Mouse (Mus musculus): ENCODE measurements around the gene Derl2. TPM values are rescaled to one million over a fixed set of nuclear protein-coding genes. Genes with fewer than 3 reads are reported as not detected.

Gene Derl2
- polyA plus RNA-seq, 1 experiment from 2014 or later = 35.2 TPM

DNA sequence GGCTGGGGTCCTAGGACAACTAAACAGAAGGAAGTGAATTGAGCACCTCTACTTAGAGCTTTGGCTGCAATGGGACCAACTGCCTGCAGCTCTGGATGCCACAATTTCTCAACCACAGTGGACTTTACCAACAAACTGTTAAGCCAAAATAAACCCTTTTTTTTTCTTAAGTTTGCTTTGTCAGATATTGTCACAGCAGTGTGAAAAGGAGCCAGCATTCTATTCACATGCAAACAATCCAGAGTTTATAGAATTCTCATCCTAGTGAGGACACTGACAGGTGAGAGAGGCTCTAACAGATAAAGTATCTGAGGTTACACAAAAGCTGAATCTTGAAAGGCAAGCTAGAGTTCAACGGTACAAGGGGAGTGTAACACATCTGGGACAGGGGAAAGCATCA lies 2.6 kb downstream of the Derl2 start:
- H3K4me1 ChIP-seq (replicated peaks) = peaks cover 24% of the 10 kb centered on the region
- H3K4me3 ChIP-seq = no peak overlapping the region
- H3K27ac ChIP-seq (ENCODE audit: poor library complexity, severe bottlenecking) = no peak overlapping the region
- H3K27me3 ChIP-seq (replicated peaks) = no peaks in the 10 kb centered on the region
- no peak overlapping the region for H3K9ac ChIP-seq
- 86% methylated on average over 1 of the region's 1 CpGs for WGBS
- no peak overlapping the region for H3K4me2 ChIP-seq
- H3K36me3 ChIP-seq = peaks cover 22% of the 10 kb centered on the region
- no peak for ATAC-seq (ENCODE audit: insufficient number of reproducible peaks, low FRiP score)
- H3K9me3 ChIP-seq (replicated peaks) = no peaks in the 10 kb centered on the region

DNA sequence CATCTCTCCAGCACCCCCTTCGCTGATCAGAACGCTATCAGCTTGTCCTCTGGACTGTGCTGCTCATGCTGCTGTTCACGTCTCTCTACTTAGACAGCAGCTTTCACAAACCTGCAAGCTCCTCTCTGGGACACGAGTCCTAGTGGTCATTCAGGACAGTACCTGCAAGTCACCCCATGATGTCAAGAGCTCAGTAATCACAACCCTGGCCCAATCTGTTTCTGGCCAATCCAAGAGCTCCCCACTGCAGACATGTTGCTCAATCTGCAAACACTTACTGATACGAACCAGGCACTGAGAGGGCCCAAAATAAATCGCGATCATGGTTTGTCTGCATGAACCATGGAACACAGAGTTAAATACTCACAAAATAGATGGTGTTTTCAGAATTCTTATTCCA lies 6.9 kb downstream of the Derl2 start:
- ATAC-seq (ENCODE audit: insufficient number of reproducible peaks, low FRiP score) = no peak
- WGBS = 84% methylated on average over 7 of the region's 7 CpGs
- no peak overlapping the region for H3K4me2 ChIP-seq
- no peaks in the 10 kb centered on the region for H3K9me3 ChIP-seq (replicated peaks)
- H3K36me3 ChIP-seq = peaks cover 53% of the 10 kb centered on the region
- H3K9ac ChIP-seq = no peak overlapping the region
- H3K4me1 ChIP-seq (replicated peaks) = peaks cover 8% of the 10 kb centered on the region; the same call in 1 of the 2 replicates
- H3K27ac ChIP-seq (ENCODE audit: poor library complexity, severe bottlenecking) = no peak overlapping the region
- H3K4me3 ChIP-seq = no peak overlapping the region
- no peaks in the 10 kb centered on the region for H3K27me3 ChIP-seq (replicated peaks)

DNA sequence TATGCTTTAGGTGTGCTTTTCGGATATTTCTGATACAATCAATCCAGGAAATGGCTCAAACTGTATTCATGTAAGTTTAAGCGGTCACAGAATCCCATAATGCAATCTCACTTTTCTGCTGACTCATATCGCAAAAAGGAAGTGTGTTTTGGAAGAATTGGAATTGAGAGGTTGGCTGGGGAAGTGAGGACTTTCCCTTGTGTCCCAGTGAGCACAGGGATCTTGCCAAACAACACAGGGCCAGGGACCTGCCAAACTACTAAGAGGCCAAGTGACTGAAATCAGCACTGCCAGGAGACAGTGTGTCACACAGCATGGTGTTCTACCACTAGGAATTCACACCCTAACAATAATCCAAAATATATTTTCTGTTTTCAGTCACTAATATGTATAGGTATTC lies 11.3 kb downstream of the Derl2 start:
- H3K9me3 ChIP-seq (replicated peaks) = no peaks in the 10 kb centered on the region
- no peak for ATAC-seq (ENCODE audit: insufficient number of reproducible peaks, low FRiP score)
- no peak overlapping the region for H3K27ac ChIP-seq (ENCODE audit: poor library complexity, severe bottlenecking)
- H3K4me1 ChIP-seq (replicated peaks) = peaks cover 4% of the 10 kb centered on the region
- H3K9ac ChIP-seq = no peak overlapping the region
- 80% methylated on average over 3 of the region's 3 CpGs for WGBS
- no peaks in the 10 kb centered on the region for H3K27me3 ChIP-seq (replicated peaks)
- H3K4me2 ChIP-seq = no peak overlapping the region
- H3K4me3 ChIP-seq = no peak overlapping the region
- peaks cover 48% of the 10 kb centered on the region for H3K36me3 ChIP-seq

DNA sequence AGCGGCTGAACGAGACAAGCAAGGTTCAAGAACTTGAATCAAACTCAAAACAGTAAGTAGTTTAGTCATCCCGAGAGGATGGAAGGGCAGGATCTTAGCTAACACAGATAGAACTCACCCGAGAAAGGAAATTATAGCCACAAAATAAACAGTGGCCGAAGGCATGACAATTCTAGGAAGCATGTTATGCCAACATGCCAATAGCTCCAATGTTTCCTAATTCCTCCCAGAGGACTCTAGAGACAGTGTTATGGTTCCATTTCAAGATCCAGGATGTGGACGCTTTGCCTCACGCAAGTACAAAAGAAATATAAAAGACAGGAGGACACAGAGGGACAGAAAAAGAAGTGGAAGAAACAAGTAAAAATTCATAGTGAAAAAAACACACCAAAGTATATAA lies 11.8 kb downstream of the Derl2 start:
- Histone ChIP-seq H3K4me2 (no peak overlapping the region), H3K9me3 (replicated peaks) (no peaks in the 10 kb centered on the region), H3K27me3 (replicated peaks) (no peaks in the 10 kb centered on the region), H3K4me3 (no peak overlapping the region), H3K36me3 (peaks cover 46% of the 10 kb centered on the region), H3K9ac (no peak overlapping the region), H3K4me1 (replicated peaks) (peaks cover 9% of the 10 kb centered on the region), H3K27ac (ENCODE audit: poor library complexity, severe bottlenecking) (no peak overlapping the region)
- no peak for ATAC-seq (ENCODE audit: insufficient number of reproducible peaks, low FRiP score)
- 77% methylated on average over 7 of the region's 7 CpGs for WGBS

- no peak overlapping the region for H3K27ac ChIP-seq (ENCODE audit: poor library complexity, severe bottlenecking)
- ATAC-seq (ENCODE audit: insufficient number of reproducible peaks, low FRiP score) = no peak
- 90% methylated on average over 6 of the region's 6 CpGs for WGBS
Measured at GRCm38 (mm10) chr11:71007026-71007425, 12.6 kb downstream of the Derl2 start.

GRCm38 (mm10) chr11:71005046-71005445 lies 14.6 kb downstream of the Derl2 start:
- H3K4me3 ChIP-seq = peak overlapping the region; percentile 20
- no peak overlapping the region for H3K27ac ChIP-seq (ENCODE audit: poor library complexity, severe bottlenecking)
- peak overlapping the region; percentile 38 for H3K4me2 ChIP-seq
- H3K9me3 ChIP-seq (replicated peaks) = no peaks in the 10 kb centered on the region
- H3K27me3 ChIP-seq (replicated peaks) = no peaks in the 10 kb centered on the region
- H3K36me3 ChIP-seq = peaks cover 22% of the 10 kb centered on the region
- H3K9ac ChIP-seq = no peak overlapping the region
- no peak for ATAC-seq (ENCODE audit: insufficient number of reproducible peaks, low FRiP score)
- H3K4me1 ChIP-seq (replicated peaks) = peaks cover 17% of the 10 kb centered on the region
- 62% methylated on average over 5 of the region's 5 CpGs for WGBS

More at GRCm38 (mm10) chr11:71007026-71007425, 12.6 kb downstream of the Derl2 start:
- H3K9ac ChIP-seq = no peak overlapping the region
- no peaks in the 10 kb centered on the region for H3K9me3 ChIP-seq (replicated peaks)
- no peak overlapping the region for H3K4me2 ChIP-seq
- H3K36me3 ChIP-seq = peaks cover 38% of the 10 kb centered on the region
- no peak overlapping the region for H3K4me3 ChIP-seq
- H3K4me1 ChIP-seq (replicated peaks) = peaks cover 17% of the 10 kb centered on the region
- H3K27me3 ChIP-seq (replicated peaks) = no peaks in the 10 kb centered on the region

DNA sequence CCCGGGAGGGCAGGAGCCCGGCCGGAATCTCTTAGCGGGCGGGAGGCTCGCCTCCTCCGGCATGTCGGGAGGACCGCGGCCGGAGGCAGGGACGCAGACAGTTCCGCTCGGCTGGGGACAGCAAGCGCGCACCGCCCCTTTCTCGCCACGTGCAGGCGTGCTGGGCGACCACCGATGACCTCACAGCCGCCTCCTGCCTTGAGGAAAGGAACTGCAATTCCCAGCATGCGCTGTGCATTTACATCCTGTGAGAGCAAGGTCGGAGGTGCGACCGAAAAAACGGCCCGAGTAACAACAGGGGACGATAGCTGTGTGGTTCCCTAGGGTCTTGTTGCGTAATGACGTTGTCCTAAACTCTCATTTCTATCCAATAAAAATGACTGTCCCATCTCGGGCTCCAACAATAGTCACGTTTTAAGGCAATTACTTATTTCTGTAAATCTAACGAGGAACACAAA lies 15.3 kb downstream of the Derl2 start, which contains the start of gene Dhx33:
Gene Dhx33, minus strand, starts transcription at position 122 of the 458 bp plus-strand sequence.
- H3K27me3 ChIP-seq (replicated peaks) = no peaks in the 10 kb centered on the region
- peak; percentile 97 for ATAC-seq (ENCODE audit: insufficient number of reproducible peaks, low FRiP score)
- WGBS = under 1% methylated on average over 34 of the region's 35 CpGs
- H3K27ac ChIP-seq (ENCODE audit: poor library complexity, severe bottlenecking) = peak within 1 kb of the TSS; percentile 84
- peak within 1 kb of the TSS; percentile 83 for H3K9ac ChIP-seq
- H3K4me2 ChIP-seq = peak within 1 kb of the TSS; percentile 94
- peak within 1 kb of the TSS; percentile 94 for H3K4me3 ChIP-seq
- H3K4me1 ChIP-seq (replicated peaks) = peaks cover 17% of the 10 kb centered on the region
- H3K9me3 ChIP-seq (replicated peaks) = no peaks in the 10 kb centered on the region
- H3K36me3 ChIP-seq = peaks cover 22% of the 10 kb centered on the region

DNA sequence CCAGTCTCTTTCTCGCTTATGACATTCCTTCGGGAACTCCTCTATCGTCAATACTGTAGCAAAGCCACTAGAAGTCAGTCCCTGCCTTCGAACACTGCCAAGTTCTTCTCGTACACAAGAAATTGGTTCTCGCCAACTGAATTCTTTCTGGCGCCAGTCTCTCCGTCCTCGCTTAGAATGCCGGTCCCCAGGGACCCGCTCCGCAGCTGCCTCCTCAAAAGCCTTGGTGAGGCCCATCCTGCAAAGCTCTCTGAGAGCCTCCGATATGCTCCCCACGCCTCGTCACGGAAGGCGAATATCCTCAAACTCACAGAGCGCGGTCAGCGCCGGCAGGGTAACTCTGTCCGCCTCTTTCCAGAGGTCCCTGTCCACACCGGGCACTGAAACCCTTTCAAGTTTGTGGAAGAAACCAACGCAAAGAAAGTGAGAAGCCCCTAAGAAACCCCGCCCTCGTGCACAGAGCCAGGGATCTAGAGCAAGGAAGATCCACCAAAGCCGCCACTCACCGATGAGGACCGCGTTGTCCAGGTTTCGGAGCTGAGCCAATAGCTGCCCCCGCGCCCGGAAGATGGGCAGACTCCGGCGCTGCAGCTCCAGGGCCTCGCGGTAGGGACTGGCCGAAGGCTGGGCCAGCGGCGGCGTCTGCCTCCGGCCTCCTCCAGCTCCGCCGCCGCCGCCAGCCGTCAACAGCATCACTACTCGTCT lies 15.9 kb downstream of the Derl2 start:
- Histone ChIP-seq H3K9ac (peak overlapping the region; percentile 83), H3K27me3 (replicated peaks) (no peaks in the 10 kb centered on the region), H3K9me3 (replicated peaks) (no peaks in the 10 kb centered on the region), H3K27ac (ENCODE audit: poor library complexity, severe bottlenecking) (peak overlapping the region; percentile 84), H3K4me2 (peak overlapping the region; percentile 94), H3K36me3 (peaks cover 23% of the 10 kb centered on the region), H3K4me1 (replicated peaks) (peaks cover 17% of the 10 kb centered on the region), H3K4me3 (peak overlapping the region; percentile 94)
- peak; percentile 86 for ATAC-seq (ENCODE audit: insufficient number of reproducible peaks, low FRiP score)
- under 1% methylated on average over 48 of the region's 49 CpGs for WGBS

DNA sequence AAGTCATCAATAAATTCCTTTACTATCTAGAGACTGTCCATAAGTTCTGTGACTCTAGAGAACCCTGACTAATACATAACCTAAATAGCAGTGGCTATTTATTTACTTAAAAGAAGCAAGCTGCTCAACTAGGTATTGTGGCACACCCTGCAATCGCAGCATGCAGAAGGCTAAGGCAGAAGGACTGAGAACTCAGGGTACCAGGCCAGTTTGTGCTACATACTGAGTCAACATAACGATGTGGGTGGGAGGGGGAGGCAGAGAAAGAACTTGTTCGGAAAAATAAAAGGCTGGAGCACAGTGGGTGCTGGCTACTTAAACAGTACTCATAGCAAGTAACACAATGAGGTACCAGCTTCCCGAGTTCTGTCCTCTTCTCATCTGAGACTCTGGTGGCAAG lies 18.5 kb downstream of the Derl2 start:
- Histone ChIP-seq H3K9me3 (replicated peaks) (no peaks in the 10 kb centered on the region), H3K4me2 (no peak overlapping the region), H3K27me3 (replicated peaks) (no peaks in the 10 kb centered on the region), H3K4me1 (replicated peaks) (peaks cover 17% of the 10 kb centered on the region), H3K4me3 (no peak overlapping the region), H3K27ac (ENCODE audit: poor library complexity, severe bottlenecking) (no peak overlapping the region), H3K9ac (no peak overlapping the region), H3K36me3 (peaks cover 34% of the 10 kb centered on the region)
- WGBS = 90% methylated on average over 4 of the region's 4 CpGs
- no peak for ATAC-seq (ENCODE audit: insufficient number of reproducible peaks, low FRiP score)

GRCm38 (mm10) chr11:70982557-70983228 lies 36.9 kb downstream of the Derl2 start, which contains the start of gene C1qbp:
Gene C1qbp (minus strand): TSS chr11:70983026.
- WGBS = under 1% methylated on average over 64 of the region's 64 CpGs
- Histone ChIP-seq H3K4me2 (peak within 1 kb of the TSS; percentile 78), H3K27me3 (replicated peaks) (no peaks in the 10 kb centered on the region), H3K36me3 (peaks cover 69% of the 10 kb centered on the region), H3K9ac (peak within 1 kb of the TSS; percentile 96), H3K27ac (ENCODE audit: poor library complexity, severe bottlenecking) (peak within 1 kb of the TSS; percentile 65), H3K9me3 (replicated peaks) (no peaks in the 10 kb centered on the region), H3K4me1 (replicated peaks) (peaks cover 12% of the 10 kb centered on the region), H3K4me3 (peak within 1 kb of the TSS; percentile 97)
- ATAC-seq (ENCODE audit: insufficient number of reproducible peaks, low FRiP score) = peak; percentile 94

DNA sequence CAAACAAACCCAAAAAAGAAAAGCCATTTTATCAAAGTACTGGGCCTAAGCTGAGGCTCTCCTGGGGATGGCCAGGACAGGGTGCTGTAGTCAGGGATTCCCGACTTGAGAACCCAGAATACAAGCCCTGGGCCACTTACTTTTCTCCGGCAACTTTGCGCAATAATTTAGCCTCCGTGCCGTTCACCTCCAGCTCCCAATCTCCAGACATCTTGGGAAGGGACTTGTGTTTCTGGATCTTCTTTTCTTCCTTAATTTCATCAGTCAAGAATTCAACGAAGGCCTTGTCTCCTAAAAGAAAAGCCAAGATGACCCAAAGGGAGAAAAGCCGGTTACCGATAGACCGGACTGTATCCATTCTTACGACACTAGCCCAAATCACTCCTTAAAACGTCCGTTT lies 37.6 kb downstream of the Derl2 start:
- no peak for ATAC-seq (ENCODE audit: insufficient number of reproducible peaks, low FRiP score)
- 6% methylated on average over 12 of the region's 12 CpGs for WGBS
- Histone ChIP-seq H3K4me2 (peak overlapping the region; percentile 78), H3K9me3 (replicated peaks) (no peaks in the 10 kb centered on the region), H3K4me1 (replicated peaks) (peaks cover 12% of the 10 kb centered on the region), H3K9ac (peak overlapping the region; percentile 96), H3K27ac (ENCODE audit: poor library complexity, severe bottlenecking) (no peak overlapping the region), H3K36me3 (peaks cover 69% of the 10 kb centered on the region), H3K27me3 (replicated peaks) (no peaks in the 10 kb centered on the region), H3K4me3 (peak overlapping the region; percentile 97)

Measured in heart, embryonic 12.5 days (tissue).